Mouse (Mus musculus): ENCODE measurements around the gene Wdr90.

The Wdr90 gene

DNA sequence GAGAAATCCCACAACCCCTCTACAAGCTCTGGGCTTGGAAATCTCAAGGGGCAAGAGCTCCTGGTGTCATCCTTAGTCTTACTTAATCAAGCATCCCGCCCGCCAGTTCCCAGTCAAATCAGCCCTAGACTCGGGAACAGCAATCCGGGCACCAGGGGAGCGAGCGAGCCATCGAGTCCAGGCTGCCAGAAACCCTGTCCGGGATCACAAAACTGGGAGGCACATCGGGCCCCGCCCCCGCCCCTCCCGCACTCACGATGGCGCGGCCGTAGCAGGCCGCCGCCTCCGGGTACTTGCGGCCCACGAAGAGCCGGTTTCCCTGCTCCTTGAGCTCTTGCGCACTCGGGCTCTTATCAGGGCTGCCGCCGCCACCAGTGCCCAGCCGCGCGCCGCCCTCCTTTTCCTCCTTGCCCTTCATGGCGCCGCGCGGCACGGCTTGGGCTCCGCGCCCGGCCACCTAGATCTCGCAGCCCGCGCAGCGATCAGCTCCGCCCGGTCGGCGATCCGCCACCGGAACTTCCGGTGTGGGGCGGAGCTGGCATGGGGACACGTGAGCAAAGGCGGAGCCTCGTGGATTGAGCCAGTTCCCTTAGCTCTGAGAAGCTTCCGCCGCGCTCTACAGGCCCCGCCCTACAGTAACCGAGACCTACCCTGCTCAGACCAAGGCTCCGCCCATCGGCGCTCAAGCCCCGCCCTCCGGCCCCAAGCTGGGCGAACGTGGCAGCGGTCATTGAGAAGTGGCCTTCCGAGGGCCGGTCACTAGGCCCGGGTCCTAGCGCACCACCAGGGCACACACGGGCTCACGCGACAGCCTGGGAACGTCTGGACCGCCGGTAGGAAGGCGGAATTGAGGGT, 28.6 kb downstream of the Wdr90 start:
- peak; percentile 98 for DNase-seq (ENCODE audit: low read depth, low spot score)

DNA sequence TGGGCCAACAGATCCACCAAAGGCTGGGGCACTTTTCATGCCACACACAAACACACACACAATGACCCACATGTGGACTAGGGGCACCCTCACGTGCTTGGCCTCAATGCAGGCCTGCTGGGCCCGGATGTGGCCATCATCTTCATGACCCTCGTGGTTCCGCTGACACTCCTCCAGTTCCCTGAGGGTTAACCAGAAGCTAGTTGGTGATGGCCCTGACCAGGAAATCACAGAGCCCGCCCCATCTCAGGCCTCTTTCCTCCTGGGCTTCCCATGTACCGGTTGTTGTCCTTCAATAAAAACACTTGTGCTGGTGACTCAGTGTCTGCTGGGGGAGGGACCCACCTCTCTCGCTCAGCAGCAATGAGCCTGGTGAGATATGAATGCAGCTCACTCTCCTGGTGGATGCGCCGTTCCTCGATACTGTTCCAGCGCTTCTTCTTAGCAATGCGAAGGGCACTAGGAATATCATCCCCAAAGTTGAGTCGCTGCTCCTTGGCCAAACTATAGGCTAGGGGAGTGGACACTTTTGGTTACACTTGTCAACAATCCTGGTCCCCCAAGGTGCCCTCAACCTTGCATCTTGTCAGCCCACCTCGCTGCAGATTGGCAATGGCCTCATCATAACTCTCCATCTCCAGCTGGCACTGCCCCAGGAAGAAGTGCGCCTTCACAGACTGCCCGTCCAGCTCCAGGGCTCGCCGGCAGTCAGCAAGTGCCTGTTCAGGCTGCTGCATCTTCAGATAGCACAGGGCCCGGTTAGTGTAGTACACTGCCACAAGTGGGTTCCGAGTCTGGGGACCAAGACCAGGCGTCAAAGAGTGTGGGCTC, 29.6 kb downstream of the Wdr90 start:
- DNase-seq (ENCODE audit: low read depth, low spot score), result no peak

DNA sequence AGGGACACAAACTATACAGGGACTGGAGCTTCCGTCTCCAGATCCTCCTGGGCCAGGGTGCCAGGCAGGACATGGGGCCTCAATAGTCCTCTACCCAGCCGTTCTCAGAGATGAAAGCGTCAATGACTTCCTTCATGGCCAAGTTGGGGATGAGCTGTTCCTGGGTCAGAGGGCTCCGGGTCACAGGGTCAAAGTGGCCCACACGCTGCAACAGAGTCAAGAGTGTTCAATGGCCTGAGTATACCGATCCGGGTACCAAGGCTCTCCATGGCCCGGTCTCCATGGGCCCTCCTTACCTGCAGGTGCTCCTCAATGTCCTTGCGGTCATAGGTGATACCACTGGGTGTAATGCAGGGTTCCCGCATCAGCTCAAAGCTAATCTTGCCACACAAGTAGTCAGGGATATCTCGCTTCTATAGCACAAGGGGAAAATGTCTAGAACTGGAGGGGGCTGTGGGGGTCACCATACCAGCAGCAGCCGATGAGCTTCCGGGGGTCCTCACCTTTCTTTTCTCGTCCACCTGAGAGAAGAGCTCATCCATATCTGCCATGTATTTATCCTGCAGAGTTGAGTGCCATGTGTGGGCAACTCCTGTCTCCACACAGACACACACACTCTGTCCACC, 30.4 kb downstream of the Wdr90 start:
- DNase-seq (ENCODE audit: low read depth, low spot score), result no peak

DNA sequence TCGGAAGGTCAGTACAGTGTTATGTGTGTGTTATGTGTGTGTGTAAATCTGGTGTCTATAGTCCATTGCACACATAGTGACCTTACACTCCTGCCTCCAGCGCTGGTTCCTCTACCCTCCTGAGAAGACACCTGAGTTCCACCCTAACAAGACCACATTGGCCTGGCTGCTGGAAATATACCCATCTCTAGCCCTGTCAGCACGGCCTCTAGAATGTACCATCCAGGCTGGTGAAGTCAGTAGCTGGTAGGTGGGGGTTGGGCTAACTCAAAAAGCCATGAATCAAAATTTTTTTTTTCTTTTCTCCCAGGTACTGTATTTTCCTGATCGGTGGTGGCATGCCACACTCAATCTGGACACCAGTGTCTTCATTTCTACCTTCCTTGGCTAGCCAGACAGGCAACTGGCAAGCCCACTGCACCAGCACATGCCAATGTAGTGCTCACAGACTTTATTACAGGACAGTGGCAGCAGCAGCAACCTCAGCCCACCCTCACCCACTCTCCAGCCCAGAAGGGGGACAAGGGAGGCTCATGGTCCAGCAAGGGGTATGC, 31.0 kb downstream of the Wdr90 start:
- no peak for DNase-seq (ENCODE audit: low read depth, low spot score)

DNA sequence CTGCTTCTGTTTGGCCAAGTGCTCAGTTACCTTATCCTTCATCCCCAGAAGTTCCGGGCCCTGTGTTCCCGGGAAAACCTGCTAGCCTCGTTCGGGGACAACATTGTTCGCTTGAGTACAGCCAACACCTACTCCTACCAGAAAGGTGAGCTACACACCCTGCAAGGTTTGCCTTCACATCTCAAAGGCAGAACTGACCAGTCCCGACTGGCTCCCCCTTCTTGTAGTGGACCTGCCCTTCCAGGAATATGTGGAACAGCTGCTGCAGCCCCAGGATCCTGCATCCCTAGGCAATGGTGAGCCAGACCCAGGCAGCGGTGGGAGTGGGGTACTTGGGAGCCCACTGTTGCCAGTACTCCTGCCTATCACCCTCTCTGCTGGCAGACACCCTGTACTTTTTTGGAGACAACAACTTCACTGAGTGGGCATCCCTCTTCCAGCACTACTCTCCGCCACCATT, 31.7 kb downstream of the Wdr90 start:
- no peak for DNase-seq (ENCODE audit: low read depth, low spot score)

DNA sequence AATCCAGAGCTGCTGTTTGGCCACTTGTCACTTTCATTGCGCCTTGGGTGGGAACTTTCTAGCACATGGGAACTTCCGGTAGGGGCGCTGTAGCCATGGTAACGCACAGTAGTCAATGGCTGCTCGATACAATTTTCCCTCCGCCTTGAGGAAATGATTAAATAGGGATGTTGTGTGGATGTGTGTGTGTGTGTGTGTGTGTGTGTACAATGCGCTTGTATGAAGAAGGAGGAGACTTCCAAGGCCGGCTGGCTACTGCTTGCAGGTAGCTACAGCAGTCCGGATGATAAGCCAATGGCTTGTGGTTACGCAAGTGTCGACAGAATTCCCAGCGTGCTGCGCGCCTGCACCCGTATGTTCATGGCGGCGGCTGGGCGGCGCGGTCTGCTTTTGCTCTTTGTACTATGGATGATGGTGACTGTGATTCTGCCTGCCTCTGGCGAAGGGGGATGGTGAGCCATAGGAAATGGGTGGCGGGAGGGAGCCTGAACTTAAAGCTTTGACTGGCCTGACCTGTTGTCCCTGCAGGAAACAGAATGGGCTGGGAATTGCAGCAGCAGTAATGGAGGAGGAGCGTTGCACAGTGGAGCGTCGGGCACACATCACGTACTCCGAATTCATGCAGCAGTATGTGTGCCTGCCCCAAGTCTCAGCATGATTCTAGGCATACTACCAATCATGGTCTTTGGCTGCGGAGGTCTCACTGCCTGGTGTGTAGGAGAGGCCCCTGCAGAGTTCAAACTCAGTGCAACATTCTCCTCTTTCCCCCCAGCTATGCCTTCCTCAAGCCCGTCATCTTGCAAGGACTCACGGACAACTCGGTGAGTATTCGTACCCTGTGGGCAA, 32.4 kb downstream of the Wdr90 start, which contains the start of gene Jmjd8:
Gene Jmjd8 (plus strand): TSS at position 156 of the 846 bp plus-strand sequence.
- peak; percentile 67 for DNase-seq (ENCODE audit: low read depth, low spot score)

DNA sequence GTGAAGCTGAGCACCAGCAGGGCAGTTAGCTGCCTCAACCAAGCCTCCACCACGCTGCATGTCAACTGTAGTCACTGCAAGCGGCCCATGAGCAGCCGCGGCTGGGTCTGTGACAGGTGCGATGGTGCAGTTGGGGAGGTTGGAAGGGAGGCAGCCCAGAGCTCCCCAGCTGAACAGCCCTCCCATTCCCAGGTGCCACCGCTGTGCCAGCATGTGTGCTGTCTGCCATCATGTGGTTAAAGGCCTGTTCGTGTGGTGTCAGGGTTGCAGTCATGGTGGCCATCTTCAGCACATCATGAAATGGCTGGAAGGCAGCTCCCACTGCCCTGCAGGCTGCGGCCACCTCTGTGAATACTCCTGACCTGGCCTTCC, 33.1 kb downstream of the Wdr90 start:
- no peak for DNase-seq (ENCODE audit: low read depth, low spot score)

DNA sequence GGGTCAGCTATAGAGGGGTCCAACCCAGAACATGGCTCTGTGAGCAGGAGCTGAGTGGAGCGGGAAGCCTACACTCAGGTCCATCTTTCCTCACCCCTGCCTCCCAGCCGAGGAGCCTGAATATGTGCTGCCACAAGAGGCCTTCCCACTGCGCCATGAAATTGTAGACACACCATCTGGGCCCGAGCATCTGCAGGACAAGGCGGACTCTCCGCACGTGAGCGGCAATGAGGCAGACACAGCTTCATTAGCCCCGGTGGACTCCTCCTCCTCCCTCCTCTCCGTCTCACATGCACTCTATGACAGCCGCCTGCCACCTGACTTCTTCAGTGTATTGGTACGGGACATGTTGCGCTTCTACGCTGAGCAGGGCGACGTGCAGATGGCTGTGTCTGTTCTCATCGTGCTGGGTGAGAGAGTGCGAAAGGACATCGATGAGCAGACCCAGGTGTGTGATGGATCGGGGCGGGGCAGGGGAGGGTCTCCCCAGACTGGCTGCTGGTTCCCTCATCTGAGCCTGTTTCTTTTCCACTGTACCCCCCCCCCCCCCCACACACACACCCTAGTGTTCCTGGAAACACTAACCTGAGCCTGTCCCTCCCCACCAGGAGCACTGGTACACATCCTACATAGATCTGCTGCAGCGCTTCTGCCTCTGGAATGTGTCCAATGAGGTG, 33.6 kb downstream of the Wdr90 start:
- no peak for DNase-seq (ENCODE audit: low read depth, low spot score)

DNA sequence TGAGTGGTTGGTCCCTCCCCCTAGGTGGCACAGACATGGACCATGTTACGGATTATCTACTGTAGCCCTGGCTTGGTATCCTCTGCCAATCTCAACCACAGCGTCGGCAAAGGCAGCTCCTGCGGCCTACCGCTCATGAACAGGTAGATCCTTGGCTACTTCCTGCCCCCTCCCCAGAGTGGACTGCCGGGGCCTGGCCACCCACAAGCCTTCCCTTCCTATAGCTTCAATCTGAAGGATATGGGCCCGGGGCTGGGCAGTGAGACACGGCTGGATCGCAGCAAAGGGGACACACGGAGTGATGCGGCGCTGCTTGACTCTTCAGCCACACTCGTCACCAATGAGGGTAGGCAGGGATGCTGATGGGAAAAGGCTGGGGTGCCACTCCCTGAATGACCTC, 34.3 kb downstream of the Wdr90 start:
- no peak for DNase-seq (ENCODE audit: low read depth, low spot score)

DNA sequence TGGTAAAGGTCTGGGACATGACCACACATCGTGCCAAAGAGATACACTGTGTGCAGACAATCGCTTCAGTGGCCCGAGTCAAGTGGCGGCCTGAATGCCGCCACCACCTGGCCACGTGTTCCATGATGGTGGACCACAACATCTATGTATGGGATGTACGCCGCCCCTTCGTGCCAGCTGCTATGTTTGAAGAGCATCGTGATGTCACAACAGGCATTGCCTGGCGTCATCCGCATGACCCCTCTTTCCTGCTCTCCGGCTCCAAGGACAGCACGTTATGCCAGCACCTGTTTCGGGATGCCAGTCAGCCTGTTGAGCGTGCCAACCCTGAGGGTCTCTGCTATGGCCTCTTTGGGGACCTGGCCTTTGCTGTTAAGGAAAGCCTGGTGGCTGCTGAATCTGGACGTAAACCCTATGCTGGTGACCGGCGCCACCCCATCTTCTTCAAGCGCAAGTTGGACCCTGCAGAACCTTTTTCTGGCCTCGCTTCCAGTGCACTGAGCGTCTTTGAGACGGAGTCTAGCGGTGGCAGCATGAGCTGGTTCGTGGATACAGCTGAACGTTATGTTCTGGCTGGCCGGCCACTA, 35.2 kb downstream of the Wdr90 start:
- no peak for DNase-seq (ENCODE audit: low read depth, low spot score)

DNA sequence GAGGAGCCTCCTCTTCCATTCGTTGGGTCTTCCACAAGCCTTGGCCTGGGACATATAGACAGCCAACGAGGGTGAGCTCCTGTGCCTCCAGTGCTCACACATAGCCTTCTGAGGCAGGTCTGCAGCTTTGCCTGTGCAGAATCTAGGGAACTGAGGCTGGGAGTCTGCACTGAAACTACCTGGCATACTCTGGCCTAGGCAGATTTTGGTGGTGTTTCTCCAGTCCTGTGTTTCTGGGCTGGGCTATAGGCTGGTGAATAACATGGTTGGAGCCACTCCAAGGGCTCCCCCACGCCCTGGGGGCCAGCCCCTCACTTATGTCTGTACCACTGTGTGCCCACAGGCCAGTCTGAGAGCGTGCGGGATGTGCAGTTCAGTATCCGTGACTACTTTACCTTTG, 36.0 kb downstream of the Wdr90 start:
- no peak for DNase-seq (ENCODE audit: low read depth, low spot score)

DNA sequence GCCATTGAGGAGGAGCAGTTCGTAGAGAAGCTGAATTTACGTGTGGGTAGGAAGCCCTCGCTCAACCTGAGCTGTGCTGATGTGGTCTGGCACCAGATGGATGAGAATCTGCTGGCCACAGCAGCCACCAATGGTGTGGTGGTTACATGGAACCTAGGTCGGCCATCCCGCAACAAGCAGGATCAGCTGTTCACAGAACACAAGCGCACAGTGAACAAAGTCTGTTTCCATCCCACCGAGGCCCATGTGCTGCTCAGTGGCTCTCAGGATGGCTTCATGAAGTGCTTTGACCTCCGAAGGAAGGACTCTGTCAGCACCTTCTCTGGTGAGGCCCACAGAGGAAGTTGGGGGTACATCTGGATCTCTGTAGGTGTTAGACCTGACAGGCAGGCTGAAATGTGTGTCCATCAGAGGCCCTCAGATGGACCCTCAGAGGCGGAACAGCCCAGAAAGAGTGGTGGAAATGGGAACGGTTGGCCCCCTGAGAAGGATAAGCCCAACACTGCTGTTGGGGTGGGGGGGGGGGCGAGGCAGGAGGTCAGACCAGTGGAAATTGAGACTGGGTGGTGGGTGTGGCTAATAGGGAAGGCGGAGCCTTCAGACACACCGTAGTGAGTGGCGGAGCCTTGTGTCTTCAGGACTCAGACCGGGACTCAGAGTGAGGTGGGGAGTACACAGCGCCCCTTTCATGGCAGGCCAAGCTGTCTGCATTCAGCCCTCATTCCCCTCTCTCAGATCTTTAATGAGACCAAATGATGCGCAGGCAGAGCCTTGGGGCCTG, 36.7 kb downstream of the Wdr90 start:
- no peak for DNase-seq (ENCODE audit: low read depth, low spot score)

DNA sequence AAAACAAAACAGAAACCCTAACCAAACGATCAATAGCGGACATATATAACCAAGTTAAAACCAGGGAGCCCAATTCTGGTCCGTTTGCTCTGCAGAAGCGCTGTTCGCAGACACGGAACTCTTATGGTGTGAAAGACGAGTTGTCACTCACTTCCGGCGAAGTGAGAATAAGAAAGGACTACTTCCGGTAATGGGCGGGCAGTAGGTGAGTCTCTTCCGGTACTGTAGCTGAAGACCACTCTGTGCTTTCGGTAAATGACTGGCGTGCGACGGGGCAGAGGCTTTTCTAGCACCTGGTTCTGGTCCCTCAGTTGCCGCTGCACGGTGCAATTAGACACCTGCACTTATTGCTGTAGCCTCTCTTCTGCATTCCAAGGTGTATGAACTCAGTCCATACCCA, 37.8 kb downstream of the Wdr90 start, which contains the start of gene Wdr24:
Gene Wdr24 (plus strand): TSS at position 176 of the 400 bp plus-strand sequence.
- DNase-seq (ENCODE audit: low read depth, low spot score), result peak; percentile 80

DNA sequence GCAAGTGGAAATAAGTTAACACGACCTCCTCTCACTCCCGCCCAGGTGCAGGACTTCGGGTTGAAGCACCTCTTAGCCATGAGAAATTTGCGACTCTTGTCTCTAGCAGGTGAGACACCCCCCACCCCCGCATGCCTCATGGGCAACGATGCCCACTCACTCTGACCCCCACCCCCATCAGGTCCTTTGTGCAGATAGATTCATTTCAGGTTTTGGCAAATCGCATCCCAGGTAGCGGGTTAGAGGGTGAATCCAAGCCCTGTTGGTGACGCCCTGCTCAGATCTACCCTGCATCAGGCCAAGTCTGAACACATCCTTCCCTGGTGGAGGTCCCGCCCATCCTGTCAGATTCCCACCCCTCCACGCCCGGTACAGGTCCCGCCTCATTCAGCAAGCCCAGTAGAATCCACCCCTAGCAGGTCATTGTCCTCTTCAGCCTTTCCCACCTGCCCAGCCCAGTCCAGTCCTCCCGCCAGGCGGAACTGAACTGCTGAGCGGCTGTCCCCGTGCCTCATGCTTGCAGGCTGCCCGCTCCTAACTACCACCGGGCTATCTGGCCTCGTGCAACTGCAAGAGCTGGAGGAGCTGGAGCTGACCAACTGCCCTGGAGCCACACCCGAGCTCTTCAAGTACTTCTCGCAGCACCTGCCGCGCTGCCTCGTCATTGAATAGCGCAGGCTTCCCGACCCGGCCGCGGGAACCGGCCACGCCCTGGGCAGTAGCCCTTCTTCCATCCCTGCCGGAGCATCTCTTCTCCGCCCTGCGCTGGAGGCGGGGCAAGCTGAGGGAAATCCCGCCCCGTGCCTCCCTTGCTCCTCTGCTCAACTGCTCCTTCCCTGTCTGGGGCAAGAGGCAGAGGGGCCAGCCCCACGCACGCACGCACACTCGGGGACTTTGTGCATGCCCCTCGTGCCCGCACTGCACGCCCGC, 42.2 kb downstream of the Wdr90 start:
- no peak for DNase-seq (ENCODE audit: low read depth, low spot score)

DNA sequence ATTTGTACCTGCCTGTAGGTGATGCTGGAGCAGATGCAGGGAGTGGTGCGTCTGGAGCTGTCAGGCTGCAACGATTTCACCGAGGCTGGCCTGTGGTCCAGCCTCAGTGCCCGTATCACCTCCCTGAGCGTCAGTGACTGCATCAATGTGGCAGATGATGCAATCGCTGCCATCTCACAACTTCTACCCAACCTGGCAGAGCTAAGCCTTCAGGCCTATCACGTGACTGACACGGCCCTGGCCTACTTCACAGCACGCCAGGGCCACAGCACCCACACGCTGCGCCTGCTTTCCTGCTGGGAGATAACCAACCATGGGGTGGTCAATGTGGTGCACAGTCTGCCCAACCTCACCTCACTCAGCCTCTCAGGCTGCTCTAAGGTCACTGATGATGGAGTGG, 43.6 kb downstream of the Wdr90 start:
- no peak for DNase-seq (ENCODE audit: low read depth, low spot score)

DNA sequence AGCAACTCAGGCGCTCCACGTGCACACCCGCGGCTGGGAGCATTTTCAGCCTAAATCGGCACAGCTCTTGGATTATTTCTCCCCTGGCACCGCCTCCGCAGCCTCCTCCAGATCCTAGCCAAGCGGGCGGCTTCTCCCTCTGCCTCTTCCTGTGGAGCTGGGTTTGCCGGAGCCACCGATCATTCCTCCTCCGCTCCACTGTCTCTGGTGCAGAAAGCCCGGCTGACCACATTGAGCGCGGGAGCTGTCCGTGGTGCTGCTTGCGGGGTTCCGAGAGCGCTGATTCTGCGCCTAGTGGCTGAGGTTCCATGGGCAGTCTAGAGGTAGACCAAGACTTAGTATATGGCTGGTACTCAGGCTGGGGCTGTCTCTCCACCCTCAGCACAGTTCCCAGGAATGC, 47.8 kb downstream of the Wdr90 start:
- no peak for DNase-seq (ENCODE audit: low read depth, low spot score)

DNA sequence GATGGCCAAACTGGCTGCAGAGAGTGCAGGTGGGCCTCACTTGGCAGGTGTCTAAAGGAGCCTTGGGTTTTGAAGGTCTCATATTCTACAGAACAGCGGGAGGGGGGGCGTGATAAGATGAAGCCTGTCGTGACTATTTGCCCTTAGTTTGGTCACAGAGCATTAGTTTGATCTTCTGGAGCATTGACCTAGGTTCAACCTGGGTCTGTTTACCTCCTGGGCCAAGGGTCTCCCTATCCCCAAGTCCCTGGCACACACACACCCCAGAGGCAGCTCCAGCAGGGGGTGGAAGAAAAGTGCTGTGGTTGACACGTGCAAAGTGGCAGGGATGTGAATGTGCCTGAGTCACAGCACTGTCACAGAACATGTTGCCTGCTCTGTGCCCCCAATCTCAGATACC, 50.4 kb downstream of the Wdr90 start:
- no peak for DNase-seq (ENCODE audit: low read depth, low spot score)
